Comparison of ENCODE assay signal across 8 mouse cellular contexts in the genomic region with DNA sequence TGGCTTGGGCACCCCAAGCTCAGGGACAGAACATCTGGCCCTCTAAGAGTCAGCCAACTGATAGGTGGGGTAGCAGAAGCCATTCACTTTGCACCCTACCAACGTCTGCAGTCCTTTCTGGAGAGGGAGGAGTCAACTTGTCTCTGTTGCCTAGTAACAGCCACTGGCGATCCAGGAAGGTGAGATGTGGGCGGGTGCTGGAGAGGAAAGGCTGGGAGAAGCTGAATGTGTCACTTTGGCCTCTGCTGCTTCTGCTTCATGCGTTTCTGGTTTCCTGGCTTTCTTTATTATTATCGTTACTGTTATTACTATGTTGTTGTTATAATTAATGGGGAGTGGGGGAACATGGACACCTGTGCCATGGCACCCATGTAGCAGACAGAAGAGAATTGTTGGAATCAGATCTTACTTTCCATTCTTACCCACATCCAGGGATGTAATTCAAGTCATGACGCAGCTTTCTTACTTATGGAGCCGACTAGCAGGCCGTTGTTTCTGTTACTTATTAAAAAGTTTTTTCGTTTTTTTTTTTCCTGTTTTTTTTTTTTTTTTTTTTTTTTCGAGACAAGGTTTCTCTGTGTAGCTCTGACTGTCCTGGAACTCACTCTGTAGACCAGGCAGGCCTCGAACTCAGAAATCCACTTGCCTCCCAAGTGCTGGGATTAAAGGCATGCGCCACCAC. TPM values are rescaled to one million over a fixed set of nuclear protein-coding genes. Genes with fewer than 3 reads are reported as not detected.
A peak's percentile ranks its signal among the peaks of the same experiment; 100 is the strongest.
DNase-seq lines count a peak whose midpoint lies in the region; ATAC-seq and TF ChIP-seq lines count a peak whose summit lies in the region.

Set (plus strand) TSS at position 156 of the 682 bp plus-strand sequence.

- peak; percentile 37 for DNase-seq in ovary, postnatal 36 days (ENCODE audit: low spot score)
- DNase-seq in ovary, postnatal 14 days (ENCODE audit: low spot score) = no peak
- DNase-seq in adrenal gland, postnatal 36 days = peak; percentile 72 to 75
- DNase-seq in gastrocnemius, adult 8-10 months (ENCODE audit: low spot score in 2 of 2) = no peak
- DNase-seq in induced T-regulatory cell, adult 2 months (ENCODE audit: low read depth) = peak; percentile 44
- peak; percentile 43 for DNase-seq in liver, postnatal 0 days
- DNase-seq in stomach, postnatal 0 days (ENCODE audit: low spot score) = peak; percentile 48
- DNase-seq in cerebellum, adult 9-11 months = no peak

- H3K9me3 ChIP-seq in liver, postnatal 0 days (ENCODE audit: low read length) = no peaks in the 10 kb centered on the region
- H3K9me3 ChIP-seq in stomach, postnatal 0 days (ENCODE audit: control insufficient read depth, low read length) = no peaks in the 10 kb centered on the region

- no peak within 1 kb of the TSS for H3K4me3 ChIP-seq in liver, postnatal 0 days (ENCODE audit: low read depth, low read length)
- no peak within 1 kb of the TSS for H3K4me3 ChIP-seq in stomach, postnatal 0 days (ENCODE audit: low read depth, low read length)

- H3K27ac ChIP-seq in liver, postnatal 0 days (ENCODE audit: low read depth) = no peak within 1 kb of the TSS
- H3K27ac ChIP-seq in stomach, postnatal 0 days (replicated peaks) = no peak within 1 kb of the TSS

- no peak for TF ChIP-seq EP300 in liver, postnatal 0 days (IDR thresholded peaks at IDR 0.05; ENCODE audit: low read depth)
- TF ChIP-seq EP300 in stomach, postnatal 0 days (optimal IDR thresholded peaks at IDR 0.05) = no peak

- no peak within 1 kb of the TSS for H3K9ac ChIP-seq in liver, postnatal 0 days (replicated peaks)
- no peak within 1 kb of the TSS for H3K9ac ChIP-seq in stomach, postnatal 0 days (ENCODE audit: low read length)

- ATAC-seq in liver, postnatal 0 days = 0 out of 2 replicates have a peak, but pooled peaks have one; percentile 30
- ATAC-seq in stomach, postnatal 0 days (ENCODE audit: low FRiP score, low TSS enrichment) = no peak; the same call in 1 of the 2 replicates

- H3K4me2 ChIP-seq in liver, postnatal 0 days (ENCODE audit: low read depth, low read length) = no peak within 1 kb of the TSS
- no peak within 1 kb of the TSS for H3K4me2 ChIP-seq in stomach, postnatal 0 days (replicated peaks; ENCODE audit: low read depth)

- H3K36me3 ChIP-seq in liver, postnatal 0 days (replicated peaks; ENCODE audit: insufficient read depth, low read length) = no peaks in the 10 kb centered on the region
- H3K36me3 ChIP-seq in stomach, postnatal 0 days (ENCODE audit: control insufficient read depth, insufficient read depth, low read length) = no peaks in the 10 kb centered on the region

- no peaks in the 10 kb centered on the region; the same call in 1 of the 2 replicates for H3K27me3 ChIP-seq in liver, postnatal 0 days (ENCODE audit: insufficient read depth, low read length)
- no peaks in the 10 kb centered on the region for H3K27me3 ChIP-seq in stomach, postnatal 0 days (ENCODE audit: control insufficient read depth, insufficient read depth, low read length)

- peaks cover 11% of the 10 kb centered on the region for H3K4me1 ChIP-seq in liver, postnatal 0 days (ENCODE audit: insufficient read depth)
- no peaks in the 10 kb centered on the region for H3K4me1 ChIP-seq in stomach, postnatal 0 days (replicated peaks; ENCODE audit: control insufficient read depth, insufficient read depth)

- TF ChIP-seq CTCF in liver, postnatal 0 days (IDR thresholded peaks at IDR 0.05; ENCODE audit: low read depth) = no peak
- TF ChIP-seq CTCF in stomach, postnatal 0 days (IDR thresholded peaks at IDR 0.05; ENCODE audit: low read depth) = no peak

- WGBS in liver, postnatal 0 days (ENCODE audit: insufficient replicate concordance) = 45% methylated on average over 11 of the region's 12 CpGs
- WGBS in stomach, postnatal 0 days = 48% methylated on average over 12 of the region's 12 CpGs

RNA-seq across cellular contexts. Expression of gene Set, which starts in this region (rescaled TPM):
- 100 to 1,000 TPM; 255 to 277 TPM for total RNA-seq in adrenal gland, postnatal 36 days (2021)
- 100 to 1,000 TPM; 106 to 121 (median 118) TPM for total RNA-seq in gastrocnemius, adult 8-10 months (2022)
- polyA plus RNA-seq in liver, postnatal 0 days (2015; fragmentation: Nextera tagmentation; extraction: Ambion mirVana) = 115 and 116 TPM in 2 replicates
- polyA plus RNA-seq in stomach, postnatal 0 days (2015; fragmentation: Nextera tagmentation; extraction: Ambion mirVana) = 202 and 206 TPM in 2 replicates

Comparison
In these comparisons a context has a peak if more than half of its experiments do, and no peak if none do; other contexts are left out.
1. DNase-seq: peak in ovary, postnatal 36 days (single experiment), adrenal gland, postnatal 36 days (2 of 2), induced T-regulatory cell, adult 2 months (single experiment), liver, postnatal 0 days (single experiment) and stomach, postnatal 0 days (single experiment); none in ovary, postnatal 14 days (single experiment), gastrocnemius, adult 8-10 months (0 of 2) and cerebellum, adult 9-11 months (single experiment).